Mouse (Mus musculus): ENCODE results near the gene Obox5.
"Not testable (repeated sequence)": the region's sequence is repeated elsewhere in the genome, so short reads cannot be mapped to it uniquely, and the experiment has no call there.

Obox5 gene

GRCm38 (mm10) chr7:15749831-15750230 is at the start of gene Obox5:
Gene Obox5 (plus strand): TSS chr7:15750131.
- not testable (repeated sequence) for DNase-seq (ENCODE audit: low read depth)

GRCm38 (mm10) chr7:15749296-15749695 is 635 bp upstream of the Obox5 start:
- not testable (repeated sequence) for DNase-seq (ENCODE audit: low read depth)
